Mouse (Mus musculus): ENCODE results near the gene Nacc2. TPM values are rescaled to one million over a fixed set of nuclear protein-coding genes. Genes with fewer than 3 reads are reported as not detected.

Gene Nacc2
- total RNA-seq (2021): 10 to 100 TPM; 45.6 to 46.4 TPM

- DNase-seq (ENCODE audit: extremely low spot score in 1 of 2, low spot score in 2 of 2): no peak
- intact Hi-C loops (cut with DNase I): loop anchor here (5.0 kb wide), 1 partner anchor 61 kb away; no protein-coding TSS in a partner anchor
These were observed at the start of gene Nacc2 for GRCm38 (mm10) chr2:26123079-26123648. TSS of gene Nacc2 (minus strand) at chr2:26123220.

DNA sequence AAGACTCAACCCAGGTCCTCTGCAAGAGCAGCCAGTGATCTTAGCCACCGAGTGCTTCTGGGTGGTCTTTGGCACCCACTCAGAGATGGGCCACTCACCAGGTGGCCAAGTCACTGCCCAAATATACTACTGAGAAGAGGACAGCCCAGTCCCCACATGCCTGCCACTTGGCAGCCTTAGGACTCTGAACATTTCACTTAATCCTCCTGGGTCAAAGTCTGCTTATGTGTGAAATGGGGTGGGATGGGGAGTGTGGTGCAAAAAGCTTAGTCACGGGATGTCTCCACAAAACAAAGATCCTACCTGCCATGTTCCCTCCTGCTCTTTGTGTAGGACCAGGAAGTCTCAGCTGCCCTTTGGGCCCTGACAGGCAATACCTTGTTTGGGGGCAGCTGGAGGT, 49.1 kb upstream of the Nacc2 start:
- DNase-seq (ENCODE audit: extremely low spot score in 1 of 2, low spot score in 2 of 2): no peak
- intact Hi-C loops (cut with DNase I): no loop called here

GRCm38 (mm10) chr2:26170376-26170775, 47.4 kb upstream of the Nacc2 start:
- intact Hi-C loops (cut with DNase I): no loop called here

DNA sequence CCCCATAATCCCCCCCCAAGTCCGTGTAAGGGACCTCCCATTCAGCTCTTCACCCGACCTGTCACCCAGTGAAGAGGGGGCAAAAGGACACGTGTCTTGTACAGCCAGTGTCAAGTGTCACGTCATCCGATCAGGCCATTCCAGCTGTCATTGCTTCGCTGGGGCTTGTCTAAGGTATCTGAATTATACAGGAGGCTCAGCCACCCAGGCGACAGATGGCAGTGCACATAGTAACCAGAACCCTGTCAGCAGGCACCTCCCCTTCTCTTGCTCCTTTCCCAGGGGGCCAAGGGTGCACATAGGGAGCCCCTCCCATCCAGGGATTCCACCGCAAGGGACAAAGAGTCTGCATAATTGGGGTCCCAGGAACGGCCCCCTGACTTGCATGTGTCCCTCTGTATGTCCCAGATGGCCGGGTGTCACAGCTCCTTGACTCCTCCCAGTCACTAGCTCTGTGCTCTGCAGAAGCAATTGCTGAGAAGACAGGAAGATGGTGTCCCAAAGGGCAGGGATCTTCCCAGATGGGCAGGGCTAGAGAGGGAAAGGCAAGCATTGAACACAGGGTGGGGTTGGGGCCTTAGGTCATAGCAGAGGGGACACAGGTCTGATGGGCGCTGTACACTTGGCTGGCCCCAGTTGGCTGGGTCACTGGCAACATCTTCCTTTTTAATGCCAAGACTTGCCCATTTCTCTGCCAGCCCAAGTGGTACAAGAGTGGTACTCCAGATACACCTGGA, 46.0 kb upstream of the Nacc2 start:
- DNase-seq (ENCODE audit: extremely low spot score in 1 of 2, low spot score in 2 of 2): no peak
- intact Hi-C loops (cut with DNase I): no loop called here

More at GRCm38 (mm10) chr2:26170376-26170775, 47.4 kb upstream of the Nacc2 start:
- DNase-seq (ENCODE audit: extremely low spot score in 1 of 2, low spot score in 2 of 2): no peak

DNA sequence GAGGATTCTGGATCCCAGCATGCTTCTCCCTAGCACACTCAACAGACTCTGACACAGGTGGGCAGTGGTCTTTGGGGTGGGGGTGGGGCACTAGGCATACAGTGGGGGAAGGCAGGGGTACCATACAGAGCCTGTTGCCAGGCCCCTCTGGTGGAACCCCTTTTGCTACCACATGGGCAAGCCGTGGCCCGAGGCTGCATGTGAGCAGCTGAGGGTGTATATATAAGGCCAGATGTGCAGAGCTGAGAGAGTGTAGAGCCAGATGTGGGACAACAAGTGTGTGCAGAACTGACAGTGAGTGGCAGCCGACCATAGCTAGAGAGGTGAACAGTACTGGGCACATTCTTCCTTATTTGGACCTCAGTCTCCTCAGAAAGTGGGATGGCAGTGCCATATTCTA, 43.9 kb upstream of the Nacc2 start:
- intact Hi-C loops (cut with DNase I): no loop called here
- DNase-seq (ENCODE audit: extremely low spot score in 1 of 2, low spot score in 2 of 2): no peak

DNA sequence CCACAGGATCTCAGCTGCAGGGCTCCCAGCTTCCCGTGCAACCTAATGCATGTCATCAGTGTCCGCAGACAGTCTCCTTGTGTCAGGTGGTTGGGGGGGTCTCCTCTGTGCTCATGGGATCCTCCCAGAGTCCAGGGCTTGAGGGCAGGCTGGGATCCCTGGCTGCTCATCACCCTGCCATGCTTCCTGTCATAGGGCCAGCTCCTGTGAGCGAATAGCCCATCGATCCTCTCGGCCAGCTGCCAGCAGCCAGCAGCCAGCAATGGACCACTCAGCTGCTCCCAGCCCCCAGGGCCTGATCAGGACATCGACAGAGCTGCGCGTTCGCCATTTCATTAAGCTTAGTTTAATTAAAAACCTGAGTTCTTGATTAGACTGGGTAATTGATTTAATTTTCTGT, 35.0 kb upstream of the Nacc2 start:
- intact Hi-C loops (cut with DNase I): loop anchor here (10.0 kb wide), 1 partner anchor 227 kb away; the partner anchor contains the start of genes Entr1, Pmpca and Snapc4
- DNase-seq (ENCODE audit: extremely low spot score in 1 of 2, low spot score in 2 of 2): no peak

DNA sequence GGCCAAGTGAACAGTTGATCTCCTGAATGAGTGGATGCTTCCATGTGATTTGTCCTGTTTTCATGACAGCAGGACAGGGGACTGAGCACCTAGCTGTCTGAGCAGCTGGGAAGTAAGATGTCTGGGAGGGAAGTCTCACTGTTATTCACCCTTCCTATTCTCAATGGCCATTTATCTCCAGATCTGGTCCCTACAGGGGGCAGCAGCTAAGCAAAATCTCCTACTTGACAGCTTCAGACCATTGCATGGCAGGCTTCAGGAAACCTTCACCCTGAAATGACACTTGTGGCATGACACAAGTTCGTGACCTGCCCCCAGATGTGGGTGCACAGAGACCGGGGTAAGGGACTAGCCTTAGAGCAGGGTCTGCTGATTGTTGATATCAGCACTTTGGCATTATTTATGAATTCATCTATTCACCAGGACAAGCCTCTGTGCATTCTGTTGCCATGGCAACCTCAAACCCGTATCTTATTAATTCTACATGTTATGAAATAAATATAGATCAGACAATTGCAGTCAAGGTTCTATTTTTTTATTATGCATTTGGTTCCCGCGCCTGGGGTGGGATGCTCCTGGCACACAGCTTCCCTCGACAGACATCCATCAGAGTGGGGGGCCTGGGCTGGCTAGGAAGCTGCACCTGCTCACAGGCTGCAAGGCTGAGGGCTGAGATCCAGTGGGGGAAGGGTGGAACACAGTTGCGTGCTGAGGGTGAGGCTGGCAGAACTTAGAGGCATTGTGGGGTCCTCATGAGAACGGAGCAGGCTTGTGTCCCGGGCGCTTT, 33.4 kb upstream of the Nacc2 start:
- DNase-seq (ENCODE audit: extremely low spot score in 1 of 2, low spot score in 2 of 2): peak in 1 of 2 experiments; percentile 37
- intact Hi-C loops (cut with DNase I): loop anchor here (10.0 kb wide), 1 partner anchor 228 kb away; the partner anchor contains the start of genes Entr1, Pmpca and Snapc4

DNA sequence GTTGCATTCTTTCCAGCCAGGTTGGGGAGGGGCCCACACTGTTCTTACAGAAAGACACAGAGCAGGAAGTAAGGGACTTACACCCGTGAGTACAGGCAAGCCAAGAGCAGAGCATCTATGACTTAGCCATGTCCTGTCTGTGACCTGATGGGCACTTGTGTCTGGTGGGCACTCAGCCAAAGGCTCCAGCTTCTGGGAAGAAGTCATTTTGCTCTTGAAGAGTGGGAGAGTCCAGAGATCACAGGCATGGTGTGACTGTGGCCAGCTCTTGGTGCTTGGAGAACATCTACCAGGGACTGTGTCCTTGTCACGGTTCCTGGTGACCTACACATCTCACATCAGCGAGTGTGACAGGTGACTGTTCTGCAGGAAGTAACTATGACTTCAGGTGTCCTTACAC, 32.7 kb upstream of the Nacc2 start:
- intact Hi-C loops (cut with DNase I): loop anchor here (10.0 kb wide), 1 partner anchor 229 kb away; the partner anchor contains the start of genes Entr1, Pmpca and Snapc4
- peak in 1 of 2 experiments; percentile 34 for DNase-seq (ENCODE audit: extremely low spot score in 1 of 2, low spot score in 2 of 2)

GRCm38 (mm10) chr2:26154586-26154985, 31.6 kb upstream of the Nacc2 start:
- intact Hi-C loops (cut with DNase I): loop anchor here (10.0 kb wide), 1 partner anchor 230 kb away; the partner anchor contains the start of genes Entr1, Pmpca and Snapc4
- no peak for DNase-seq (ENCODE audit: extremely low spot score in 1 of 2, low spot score in 2 of 2)

GRCm38 (mm10) chr2:26153909-26154340, 30.9 kb upstream of the Nacc2 start:
- no peak for DNase-seq (ENCODE audit: extremely low spot score in 1 of 2, low spot score in 2 of 2)
- intact Hi-C loops (cut with DNase I): loop anchor here (1.0 to 10.0 kb wide), 2 partner anchors 119 to 231 kb away; partner anchors contain the start of genes Entr1, Pmpca and Snapc4

DNA sequence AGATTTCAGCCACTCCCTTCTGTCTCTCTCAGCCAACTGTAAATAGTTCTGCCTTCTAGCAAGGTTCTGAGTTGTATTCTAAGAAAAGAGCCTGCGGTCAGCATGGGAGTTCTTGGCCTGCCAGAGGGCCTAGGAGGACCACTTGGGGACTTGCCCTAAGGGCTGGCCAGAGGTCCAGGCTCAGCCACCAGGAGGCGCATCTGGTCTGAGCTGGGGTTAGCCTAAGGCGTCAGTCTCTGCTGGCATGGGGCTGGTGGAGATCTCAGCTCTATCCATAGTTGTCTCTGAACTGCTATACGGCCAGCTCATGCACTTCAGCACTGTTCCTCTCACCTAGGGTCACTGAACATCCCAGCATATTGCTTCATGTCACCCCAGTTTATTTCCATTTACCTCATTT, 30.3 kb upstream of the Nacc2 start:
- DNase-seq (ENCODE audit: extremely low spot score in 1 of 2, low spot score in 2 of 2): peak in 1 of 2 experiments; percentile 65
- intact Hi-C loops (cut with DNase I): loop anchor here (1.0 to 10.0 kb wide), 2 partner anchors 120 to 232 kb away; partner anchors contain the start of genes Entr1, Pmpca and Snapc4

DNA sequence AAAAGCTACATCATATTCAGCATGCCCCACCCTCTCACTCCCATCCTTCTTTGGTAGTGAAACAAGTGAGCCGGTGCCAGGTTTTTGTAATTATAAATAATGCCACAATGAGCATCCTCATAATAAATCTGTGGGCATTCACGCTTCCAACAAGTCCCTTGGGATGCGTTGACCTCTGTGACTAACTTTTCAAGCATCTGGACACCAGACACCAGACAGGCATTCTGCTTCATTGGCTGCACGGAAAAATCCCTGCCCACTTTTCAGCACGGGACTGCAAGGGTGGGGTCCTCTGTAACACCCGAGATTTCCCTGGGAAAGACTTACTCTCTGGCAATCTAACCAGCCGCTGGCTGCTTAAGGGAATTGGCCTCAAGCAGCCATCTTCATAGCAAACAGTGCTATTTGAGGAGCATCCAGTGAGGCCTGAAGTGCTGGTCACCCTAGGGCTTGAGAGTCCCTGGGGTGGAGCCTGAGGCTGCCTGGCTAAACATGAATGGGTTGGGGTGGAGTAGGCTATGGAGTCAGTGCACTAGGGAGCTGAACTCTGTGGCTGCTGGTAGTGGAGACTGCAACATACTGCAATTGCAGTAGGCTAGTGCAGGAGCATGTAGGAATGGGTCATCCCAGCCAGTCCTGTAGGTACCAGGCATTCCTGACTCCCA, 24.8 kb upstream of the Nacc2 start:
- no peak for DNase-seq (ENCODE audit: extremely low spot score in 1 of 2, low spot score in 2 of 2)
- intact Hi-C loops (cut with DNase I): loop anchor here (10.0 kb wide), 1 partner anchor 313 kb away; no protein-coding TSS in a partner anchor

GRCm38 (mm10) chr2:26146337-26147042, 23.5 kb upstream of the Nacc2 start:
- DNase-seq (ENCODE audit: extremely low spot score in 1 of 2, low spot score in 2 of 2): no peak
- intact Hi-C loops (cut with DNase I): loop anchor here (10.0 kb wide), 1 partner anchor 312 kb away; no protein-coding TSS in a partner anchor

DNA sequence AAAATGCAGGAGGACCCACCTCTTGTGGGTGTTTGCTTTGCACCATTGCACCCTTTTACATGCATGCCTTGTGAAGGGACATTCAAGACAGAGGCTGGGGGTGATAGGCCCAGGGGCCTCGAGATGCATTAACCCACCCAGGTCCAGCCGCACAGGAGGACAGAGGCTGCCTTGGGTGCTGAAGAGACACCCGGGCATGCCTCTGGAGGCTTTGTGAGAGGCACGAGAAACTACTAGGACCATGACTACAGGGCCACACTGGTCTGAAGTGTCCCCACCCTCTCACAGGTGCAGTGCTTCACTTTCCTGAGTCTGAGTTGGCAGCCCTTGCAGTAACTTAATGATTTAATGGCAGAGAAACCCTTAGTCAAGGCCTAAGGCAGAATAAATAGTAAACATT, 22.1 kb upstream of the Nacc2 start:
- no peak for DNase-seq (ENCODE audit: extremely low spot score in 1 of 2, low spot score in 2 of 2)
- intact Hi-C loops (cut with DNase I): loop anchor here (10.0 kb wide), 1 partner anchor 310 kb away; no protein-coding TSS in a partner anchor

DNA sequence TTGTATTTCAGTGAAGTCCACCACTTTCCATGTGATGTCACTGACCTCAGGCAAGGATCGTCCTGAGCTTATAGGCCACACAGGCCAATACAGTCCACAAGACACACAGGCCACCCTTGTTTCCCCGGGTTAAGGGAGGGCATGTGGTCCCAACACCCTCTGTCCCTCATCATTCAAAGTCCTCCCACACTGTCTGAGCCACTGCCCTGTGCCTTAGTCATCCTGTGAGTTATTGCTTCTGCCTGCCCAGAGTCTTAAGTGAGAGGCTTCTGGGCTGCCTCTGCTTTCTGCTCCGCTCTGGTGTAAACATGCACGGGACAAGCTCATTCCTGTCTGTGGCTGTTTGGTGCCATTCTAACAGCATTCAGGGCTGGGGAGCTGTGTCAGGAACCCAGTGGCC, 21.3 kb upstream of the Nacc2 start:
- DNase-seq (ENCODE audit: extremely low spot score in 1 of 2, low spot score in 2 of 2): no peak
- intact Hi-C loops (cut with DNase I): loop anchor here (10.0 kb wide), 1 partner anchor 310 kb away; no protein-coding TSS in a partner anchor

- no peak for DNase-seq (ENCODE audit: extremely low spot score in 1 of 2, low spot score in 2 of 2)
- intact Hi-C loops (cut with DNase I): loop anchor here (10.0 kb wide), 1 partner anchor 309 kb away; no protein-coding TSS in a partner anchor
These were observed 20.5 kb upstream of the Nacc2 start for GRCm38 (mm10) chr2:26143556-26143955.

DNA sequence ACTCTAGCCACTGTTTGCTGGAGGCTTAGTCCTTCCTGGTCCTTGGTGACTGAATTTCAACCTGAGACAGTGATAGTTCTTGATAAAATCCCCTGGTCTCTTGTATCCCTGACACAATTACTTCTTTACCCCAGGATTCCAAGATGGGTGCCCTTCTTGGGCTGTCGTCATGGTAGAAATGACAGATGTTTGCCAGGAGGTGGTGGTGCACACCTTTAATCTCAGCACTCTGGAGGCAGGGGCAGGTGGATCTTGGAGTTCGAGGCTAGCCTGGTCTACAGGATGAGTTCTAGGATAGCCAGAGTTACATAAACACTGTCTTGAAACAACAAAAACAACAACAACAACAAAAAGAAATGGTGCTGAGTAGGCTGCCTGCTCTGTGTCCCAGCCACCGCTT, 20.0 kb upstream of the Nacc2 start:
- DNase-seq (ENCODE audit: extremely low spot score in 1 of 2, low spot score in 2 of 2): no peak
- intact Hi-C loops (cut with DNase I): loop anchor here (10.0 kb wide), 1 partner anchor 308 kb away; no protein-coding TSS in a partner anchor

Measured in left cerebral cortex, postnatal 10 days (tissue).